Mouse (Mus musculus) heart, postnatal 10 days (tissue): ENCODE measurements at regions not wholly inside any gene's neighbourhood (a gene's known extent, or its start where the extent isn't known, plus 50 kb on each side); places are given as distances from the start of the nearest gene placed in this dataset.

Experiments
- DNase-seq, 2 experiments: peaks; one replicate each; pipeline ENCODE4 v3.0.0; 2021
- intact Hi-C: fragments of 180-260 bp; cut with DNase I; formaldehyde crosslinking; loops from one replicate; pipeline ENCODE4 v1.15.1; 2025

- intact Hi-C loops, result no loop called here
- no peak for DNase-seq
Observed at GRCm38 (mm10) chr4:127534411-127534810, 176.4 kb upstream of the Gjb5 start.

DNA sequence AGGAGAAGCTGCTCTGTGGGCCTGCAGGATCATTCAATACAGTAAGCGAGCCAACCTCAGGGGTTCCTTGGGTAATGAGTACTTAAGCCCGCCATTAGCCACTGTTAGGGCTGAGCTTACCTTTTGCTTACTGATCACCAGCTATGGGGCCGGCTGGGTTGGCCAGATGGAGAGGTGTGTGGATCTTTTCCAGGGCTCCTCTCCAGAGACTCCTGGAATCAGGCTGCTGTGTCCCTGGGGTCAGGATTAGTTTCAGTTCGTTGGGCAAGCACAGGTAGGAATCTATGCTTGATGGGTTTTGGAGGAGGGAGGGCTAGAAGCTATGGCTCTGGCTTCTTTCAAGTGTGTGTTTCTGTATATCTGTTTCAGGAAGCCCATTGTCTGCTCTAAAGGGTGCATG is 175.7 kb upstream of the Gjb5 start:
- DNase-seq, result no peak
- intact Hi-C loops, result no loop called here

- DNase-seq, result no peak
- intact Hi-C loops, result no loop called here
Observed at GRCm38 (mm10) chr4:127530779-127531178, 172.8 kb upstream of the Gjb5 start.

DNA sequence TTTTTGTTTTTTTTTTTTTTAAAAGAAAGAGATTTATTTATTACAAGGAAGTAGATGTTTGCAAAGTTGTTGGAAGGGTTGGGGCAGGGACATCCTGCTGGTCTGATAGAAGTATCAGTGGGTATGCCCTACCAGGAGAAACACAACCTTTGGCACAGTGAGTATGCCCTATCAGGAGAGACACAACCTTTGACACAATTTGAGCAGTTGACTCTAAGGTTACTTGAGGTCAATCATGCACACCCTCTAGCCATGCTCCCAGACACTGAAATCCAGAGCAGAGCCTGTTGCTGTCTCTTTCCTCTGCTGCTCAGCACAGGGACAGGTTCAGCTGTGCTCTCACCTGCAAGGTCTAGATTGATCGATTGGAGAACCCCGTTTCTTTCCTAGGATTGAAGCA is 164.2 kb upstream of the Gjb5 start:
- peak; percentile 2 to 5 for DNase-seq
- intact Hi-C loops, result no loop called here

GRCm38 (mm10) chr4:127517978-127518377 is 160.0 kb upstream of the Gjb5 start:
- no peak for DNase-seq
- intact Hi-C loops, result no loop called here

DNA sequence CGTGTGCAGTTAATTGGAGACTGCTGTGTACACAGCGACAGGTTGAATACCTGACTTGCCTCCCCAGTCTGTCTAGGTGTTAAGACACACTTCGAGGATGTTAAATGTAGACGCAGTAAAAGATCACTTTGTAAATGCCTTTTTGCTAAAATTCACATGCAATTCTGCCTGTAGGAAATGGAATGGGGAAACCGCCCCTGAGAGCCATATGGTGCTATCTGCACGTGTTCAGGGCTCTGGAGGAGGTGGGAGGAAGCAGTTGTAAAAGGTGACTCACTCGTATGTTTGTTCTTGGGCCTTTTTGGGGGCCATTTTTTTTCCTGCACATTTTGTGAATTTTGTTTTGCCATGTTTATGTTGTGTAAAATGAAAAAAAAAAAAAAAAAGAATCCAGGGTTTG is 159.6 kb upstream of the Gjb5 start:
- no peak for DNase-seq
- intact Hi-C loops, result no loop called here

DNA sequence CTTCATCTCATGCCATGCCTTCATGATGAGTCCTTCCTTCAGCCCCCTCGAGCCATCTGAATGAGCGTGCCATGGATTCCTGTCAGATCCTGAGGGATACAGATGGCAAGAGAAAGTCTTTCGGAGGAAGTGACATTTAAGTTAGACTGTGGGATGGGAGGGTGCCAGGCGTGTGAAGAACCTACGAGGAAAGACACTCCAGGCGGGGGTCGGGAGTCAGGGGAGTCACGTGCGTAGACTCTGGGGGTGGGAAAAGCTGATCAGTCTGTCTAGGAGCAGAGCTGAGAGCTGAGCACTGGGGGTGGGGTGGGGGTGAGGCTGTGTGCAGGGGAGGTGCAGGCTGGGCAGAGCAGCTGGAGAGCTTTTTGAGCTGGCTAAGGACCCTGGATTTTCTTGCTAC is 152.0 kb upstream of the Gjb5 start:
- intact Hi-C loops, result no loop called here

GRCm38 (mm10) chr4:127502621-127503020 is 144.6 kb upstream of the Gjb5 start:
- no peak for DNase-seq
- intact Hi-C loops, result no loop called here

More for the DNA sequence above, 152.0 kb upstream of the Gjb5 start:
- DNase-seq, result no peak

DNA sequence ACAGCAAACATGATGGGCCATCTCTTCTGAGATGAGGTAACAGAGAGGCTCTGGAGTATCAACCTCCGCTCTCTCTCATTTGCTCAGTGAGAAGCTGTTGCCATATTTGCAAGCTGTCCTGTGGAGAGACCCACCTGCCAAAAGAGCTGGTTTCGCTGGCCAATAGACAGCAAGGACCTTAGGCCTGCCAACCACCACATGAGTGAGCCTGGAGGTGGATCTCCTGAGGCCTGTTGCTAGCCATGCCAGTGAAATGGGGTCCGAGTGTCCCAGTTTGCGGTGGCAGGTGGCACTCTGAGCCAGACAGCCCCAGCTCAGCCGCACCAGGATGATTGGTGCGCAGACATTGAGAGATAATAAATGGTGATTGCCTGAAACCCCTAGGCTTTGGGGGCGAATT is 143.9 kb upstream of the Gjb5 start:
- intact Hi-C loops, result no loop called here
- no peak for DNase-seq

DNA sequence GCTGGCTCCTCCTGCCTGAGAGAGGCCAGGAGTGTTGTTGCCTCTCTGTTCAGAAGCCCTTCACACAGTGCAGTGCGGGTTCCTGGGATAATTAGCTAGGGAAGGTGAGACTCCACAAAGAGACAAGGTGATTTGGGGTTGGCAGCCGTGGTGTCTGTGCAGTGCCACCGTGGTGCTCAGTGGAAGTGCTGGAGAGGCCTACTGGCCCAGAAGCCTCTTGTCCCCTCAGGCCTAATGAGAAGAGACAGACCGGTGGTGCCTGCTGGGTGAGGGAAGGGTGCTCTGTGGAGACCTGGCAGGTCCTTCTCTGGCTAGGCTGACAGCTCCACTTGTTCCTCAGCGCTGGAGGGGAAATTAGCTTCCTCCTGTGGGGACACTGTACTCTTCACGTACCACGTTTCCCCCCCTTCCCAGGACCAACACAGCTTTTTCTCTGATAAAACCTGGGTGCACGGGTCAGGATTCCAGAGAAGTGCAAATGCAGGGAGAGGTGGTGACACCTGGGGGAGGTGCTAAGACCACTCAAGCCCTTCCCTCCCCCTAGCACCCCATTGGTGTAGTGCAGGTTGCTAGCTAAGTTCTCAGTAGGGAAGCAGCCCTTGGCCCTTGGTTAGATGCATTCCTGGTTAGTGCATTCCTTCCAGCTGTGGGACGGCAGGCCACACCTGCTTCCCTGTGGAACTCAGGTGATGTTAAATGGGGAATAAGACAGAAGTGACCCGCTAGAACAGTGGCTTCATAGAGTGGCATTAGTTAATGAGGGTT is 129.2 kb upstream of the Gjb5 start:
- DNase-seq, result no peak
- intact Hi-C loops, result no loop called here

DNA sequence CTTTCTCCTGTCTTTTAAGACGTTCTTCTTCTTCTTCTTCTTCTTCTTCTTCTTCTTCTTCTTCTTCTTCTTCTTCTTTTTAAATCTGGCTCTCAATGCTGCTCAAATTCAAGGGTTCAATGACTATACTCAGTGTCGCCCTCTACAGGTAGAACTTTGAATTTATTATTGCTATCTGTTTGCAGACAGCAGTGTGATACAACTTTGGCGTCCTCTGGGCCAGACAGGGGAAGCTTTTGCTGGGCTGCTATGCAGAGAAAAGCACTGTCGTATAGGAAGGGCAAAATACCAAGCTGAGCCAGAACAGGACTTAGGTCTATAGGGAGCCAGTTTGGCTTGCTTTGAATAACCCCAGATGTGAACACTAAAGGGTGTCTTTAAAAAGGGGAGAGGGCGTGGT is 127.3 kb upstream of the Gjb5 start:
- intact Hi-C loops, result no loop called here

DNA sequence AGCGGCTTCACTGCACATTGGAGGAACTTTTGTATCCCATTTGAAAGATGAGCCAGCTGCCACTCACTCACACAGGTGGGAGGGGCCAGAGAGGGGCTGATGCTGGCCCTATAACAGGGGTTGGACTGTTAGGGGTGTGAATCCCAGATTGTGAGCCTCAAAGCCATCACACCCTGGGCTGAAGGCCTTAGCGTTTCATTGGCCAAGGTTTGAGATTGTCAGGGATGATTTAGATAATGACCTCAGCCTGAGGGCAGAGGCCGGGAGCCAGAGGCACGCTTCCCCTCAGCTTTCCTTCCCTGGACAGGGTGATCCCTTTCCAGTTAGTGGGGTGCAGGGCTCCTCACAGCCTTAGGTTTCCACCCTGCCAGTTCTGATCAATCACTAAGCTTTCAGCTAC is 124.5 kb upstream of the Gjb5 start:
- intact Hi-C loops, result no loop called here

More for the DNA sequence above, 127.3 kb upstream of the Gjb5 start:
- DNase-seq, result no peak

DNA sequence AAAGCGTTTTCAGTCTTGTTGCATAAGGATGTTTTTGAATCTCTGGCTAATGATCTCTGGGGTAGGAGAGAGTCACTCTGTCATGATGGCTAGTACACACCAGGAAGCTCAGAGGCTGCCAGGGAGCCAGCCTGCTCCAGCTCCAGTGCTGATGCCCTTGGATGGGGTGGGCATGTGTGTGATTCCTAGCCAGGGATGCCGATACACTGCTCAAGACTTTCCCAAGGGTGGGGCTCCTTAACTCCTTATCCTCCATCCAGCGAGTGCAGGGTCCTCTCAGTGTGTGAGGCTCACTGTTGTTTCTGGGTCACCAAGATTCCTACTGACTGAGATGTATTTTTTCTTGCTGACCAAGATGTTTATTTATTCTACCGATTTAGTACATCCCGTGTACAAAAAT is 122.4 kb upstream of the Gjb5 start:
- intact Hi-C loops, result no loop called here
- no peak for DNase-seq

More for the DNA sequence above, 124.5 kb upstream of the Gjb5 start:
- no peak for DNase-seq

- no peak for DNase-seq
- intact Hi-C loops, result no loop called here
Observed at GRCm38 (mm10) chr4:127469877-127470276, 111.9 kb upstream of the Gjb5 start.

- no peak for DNase-seq
- intact Hi-C loops, result no loop called here
Observed at GRCm38 (mm10) chr4:127454511-127455119, 96.6 kb upstream of the Gjb5 start.

DNA sequence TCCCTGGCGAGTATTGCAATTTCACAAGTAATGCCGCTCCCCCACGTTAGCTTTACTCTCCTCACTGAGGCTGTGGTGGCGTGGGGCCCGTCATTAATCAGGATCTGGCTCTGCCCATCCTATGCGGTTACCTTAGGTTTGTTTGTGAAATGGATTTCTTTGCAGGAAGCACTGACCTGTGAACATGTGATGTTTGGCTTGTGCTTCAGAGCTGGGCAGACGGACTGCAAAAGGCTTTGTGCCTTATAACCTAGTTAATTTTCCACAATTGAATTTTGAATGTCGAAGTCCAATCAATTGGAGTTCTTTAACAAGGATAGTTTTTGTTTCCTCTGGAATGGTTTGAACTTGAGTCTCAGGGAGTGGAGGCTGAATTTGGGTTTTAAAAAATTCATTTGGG is 94.1 kb upstream of the Gjb5 start:
- DNase-seq, result no peak
- intact Hi-C loops, result no loop called here

DNA sequence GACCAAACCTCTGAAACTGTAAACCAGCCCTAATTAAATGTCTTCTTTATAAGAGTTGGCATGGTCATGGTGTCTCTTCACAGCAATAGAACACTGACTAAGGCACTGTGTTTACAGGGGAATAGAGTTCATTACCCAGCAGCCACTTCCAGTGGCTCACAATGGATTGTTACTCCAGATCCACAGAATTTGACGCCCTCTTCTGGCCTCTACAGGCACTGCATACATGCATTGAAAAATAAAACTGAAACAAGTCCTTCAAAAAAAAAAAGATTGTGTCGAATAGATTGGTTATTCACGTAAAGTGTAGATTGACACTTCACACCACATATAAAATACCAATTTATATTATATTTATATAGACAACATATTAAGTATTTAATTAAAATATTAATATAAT is 87.3 kb upstream of the Gjb5 start:
- intact Hi-C loops, result no loop called here
- no peak for DNase-seq

DNA sequence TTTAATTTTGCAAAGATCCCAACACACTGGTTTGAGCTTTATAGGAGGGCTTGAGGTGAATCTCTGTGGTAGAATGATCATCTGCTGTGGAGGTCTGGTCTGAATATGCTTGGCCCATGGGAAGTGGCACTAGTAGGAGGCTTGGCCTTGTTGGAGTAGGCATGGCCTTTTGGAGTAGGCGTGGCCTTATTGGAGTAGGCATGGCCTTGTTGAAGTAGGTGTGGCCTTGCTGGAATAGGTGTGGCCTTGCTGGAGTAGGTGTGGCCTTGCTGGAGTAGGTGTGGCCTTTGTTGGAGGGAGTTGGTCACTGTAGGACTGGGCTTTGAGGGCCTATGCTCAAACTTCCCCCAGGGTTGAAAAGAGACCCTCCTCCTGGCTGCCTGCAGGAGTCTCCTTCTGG is 86.1 kb upstream of the Gjb5 start:
- intact Hi-C loops, result no loop called here
- no peak for DNase-seq

- no peak for DNase-seq
- intact Hi-C loops, result no loop called here
Observed at GRCm38 (mm10) chr4:127442001-127442400, 84.0 kb upstream of the Gjb5 start.

- no peak for DNase-seq
- intact Hi-C loops, result no loop called here
Observed at GRCm38 (mm10) chr4:127440602-127441001, 82.6 kb upstream of the Gjb5 start.

DNA sequence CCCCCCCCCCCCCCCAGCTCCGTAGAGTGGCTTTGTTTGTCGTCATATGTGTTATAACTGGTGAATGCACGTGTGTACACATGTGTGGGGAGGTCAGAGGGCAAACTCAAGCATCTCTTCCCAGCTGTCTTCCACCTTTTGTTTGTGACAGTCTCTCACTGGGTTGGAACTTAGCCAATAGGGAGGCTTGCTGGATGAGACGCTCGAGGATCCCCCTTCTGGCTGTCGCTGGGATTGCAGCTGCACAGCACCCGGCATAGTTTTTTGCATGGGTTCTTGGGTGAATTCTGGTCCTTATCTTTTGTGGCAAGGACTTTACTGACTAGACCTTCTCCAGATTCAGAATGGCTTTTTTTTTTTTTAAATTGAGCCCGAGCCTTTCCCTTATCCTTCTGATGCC is 77.1 kb upstream of the Gjb5 start:
- intact Hi-C loops, result loop anchor here (2.0 kb wide), 1 partner anchor 66 kb away; no protein-coding TSS in a partner anchor
- peak; percentile 60 to 83 for DNase-seq

DNA sequence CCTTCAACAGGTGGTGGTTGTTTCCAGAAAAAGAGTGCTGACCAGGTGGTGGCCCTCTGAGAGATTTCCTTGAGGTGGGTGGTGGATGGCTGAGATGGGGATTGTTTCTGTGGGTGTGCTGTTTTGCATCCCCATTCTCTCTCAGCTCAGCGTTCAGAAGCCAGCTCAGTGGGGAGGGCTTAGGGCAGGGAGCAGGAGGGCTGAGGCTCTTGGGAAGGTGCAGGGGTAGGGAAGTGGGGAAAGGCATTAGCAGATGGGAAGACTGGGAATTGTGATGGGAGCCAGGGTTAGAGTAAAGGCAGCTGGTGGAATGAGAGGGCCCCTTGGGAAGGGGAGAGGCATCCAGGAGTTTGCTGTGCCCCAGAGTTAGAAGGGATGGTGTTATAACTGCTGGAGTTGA is 72.3 kb upstream of the Gjb5 start:
- intact Hi-C loops, result no loop called here

DNA sequence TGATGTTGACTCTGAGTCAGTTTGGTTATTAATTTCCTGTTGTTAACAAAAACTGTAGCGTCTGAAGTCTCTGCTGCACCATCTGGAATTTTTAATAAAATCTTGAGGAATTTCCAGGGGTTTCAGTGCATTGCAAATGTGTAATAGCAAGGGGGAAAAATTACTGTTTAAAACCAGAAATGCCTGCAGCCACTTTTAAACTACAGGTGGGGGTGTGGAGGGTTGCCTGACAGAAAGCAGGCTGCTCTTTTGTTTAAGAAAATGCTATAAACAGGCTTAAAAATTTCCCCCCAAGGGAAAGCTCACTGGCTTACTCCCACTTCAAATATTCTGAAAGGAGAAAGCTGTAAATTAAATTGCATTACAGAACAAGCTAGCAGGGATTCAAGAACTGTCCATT is 71.8 kb upstream of the Gjb5 start:
- intact Hi-C loops, result no loop called here

More for the DNA sequence above, 72.3 kb upstream of the Gjb5 start:
- DNase-seq, result no peak

More for the DNA sequence above, 71.8 kb upstream of the Gjb5 start:
- no peak for DNase-seq
